Mouse (Mus musculus): ENCODE results near the gene Tmem163. TPM values are rescaled to one million over a fixed set of nuclear protein-coding genes. Genes with fewer than 3 reads are reported as not detected.

Tmem163 gene
- 0.59 and 0.62 TPM in 2 replicates for polyA plus RNA-seq (2014; fragmentation: Nextera tagmentation; extraction: Ambion mirVana)

- H3K9ac ChIP-seq (ENCODE audit: low read depth, low read length), result no peak within 1 kb of the TSS
- peaks cover 5% of the 10 kb centered on the region; the same call in 1 of the 2 replicates for H3K4me1 ChIP-seq (ENCODE audit: control insufficient read depth, insufficient read depth, low read length)
- no peaks in the 10 kb centered on the region for H3K36me3 ChIP-seq (ENCODE audit: control insufficient read depth, insufficient read depth, low read length)
- peak within 1 kb of the TSS; percentile 97; the same call in 1 of the 2 replicates for H3K4me2 ChIP-seq (replicated peaks; ENCODE audit: low read depth, low read length)
- H3K27me3 ChIP-seq (ENCODE audit: control insufficient read depth, insufficient read depth, low read length), result peaks cover 53% of the 10 kb centered on the region
- no peak within 1 kb of the TSS for H3K27ac ChIP-seq (ENCODE audit: low read depth, low read length)
- ATAC-seq (ENCODE audit: low FRiP score, low TSS enrichment), result no peak
- WGBS, result 17% methylated on average over 18 of the region's 18 CpGs
- H3K9me3 ChIP-seq (ENCODE audit: control insufficient read depth, low read length), result peaks cover 2% of the 10 kb centered on the region; the same call in 1 of the 2 replicates
- peak within 1 kb of the TSS; percentile 50; the same call in 1 of the 2 replicates for H3K4me3 ChIP-seq (ENCODE audit: low read length)
Measured at GRCm38 (mm10) chr1:127679498-127680133, at the start of gene Tmem163. TSS of gene Tmem163 (minus strand) at chr1:127679548.

- Histone ChIP-seq H3K4me3 (ENCODE audit: low read length) (no peak within 1 kb of the TSS), H3K4me2 (replicated peaks; ENCODE audit: low read depth, low read length) (no peak within 1 kb of the TSS), H3K9me3 (ENCODE audit: control insufficient read depth, low read length) (peaks cover 7% of the 10 kb centered on the region; the same call in 1 of the 2 replicates), H3K4me1 (ENCODE audit: control insufficient read depth, insufficient read depth, low read length) (no peaks in the 10 kb centered on the region), H3K27ac (ENCODE audit: low read depth, low read length) (no peak within 1 kb of the TSS), H3K36me3 (ENCODE audit: control insufficient read depth, insufficient read depth, low read length) (no peaks in the 10 kb centered on the region), H3K9ac (ENCODE audit: low read depth, low read length) (no peak within 1 kb of the TSS), H3K27me3 (ENCODE audit: control insufficient read depth, insufficient read depth, low read length) (no peaks in the 10 kb centered on the region)
- no peak for ATAC-seq (ENCODE audit: low FRiP score, low TSS enrichment)
- 87% methylated on average over 4 of the region's 4 CpGs for WGBS
Measured at GRCm38 (mm10) chr1:127729096-127729495, 49.7 kb upstream of the Tmem163 start, which contains the start of gene Acmsd. TSS of gene Acmsd (plus strand) at chr1:127729413.

- no peaks in the 10 kb centered on the region for H3K4me1 ChIP-seq (ENCODE audit: control insufficient read depth, insufficient read depth, low read length)
- 37% methylated on average over 2 of the region's 2 CpGs for WGBS
Measured at GRCm38 (mm10) chr1:127723596-127723995, 44.2 kb upstream of the Tmem163 start.

GRCm38 (mm10) chr1:127718290-127718689 is 38.9 kb upstream of the Tmem163 start:
- Histone ChIP-seq H3K9ac (ENCODE audit: low read depth, low read length) (no peak overlapping the region), H3K36me3 (ENCODE audit: control insufficient read depth, insufficient read depth, low read length) (no peaks in the 10 kb centered on the region), H3K27me3 (ENCODE audit: control insufficient read depth, insufficient read depth, low read length) (no peaks in the 10 kb centered on the region), H3K27ac (ENCODE audit: low read depth, low read length) (no peak overlapping the region), H3K9me3 (ENCODE audit: control insufficient read depth, low read length) (no peaks in the 10 kb centered on the region), H3K4me3 (ENCODE audit: low read length) (no peak overlapping the region), H3K4me2 (replicated peaks; ENCODE audit: low read depth, low read length) (no peak overlapping the region), H3K4me1 (ENCODE audit: control insufficient read depth, insufficient read depth, low read length) (no peaks in the 10 kb centered on the region)
- 88% methylated on average over 1 of the region's 1 CpGs for WGBS
- no peak for ATAC-seq (ENCODE audit: low FRiP score, low TSS enrichment)

More at GRCm38 (mm10) chr1:127723596-127723995, 44.2 kb upstream of the Tmem163 start:
- Histone ChIP-seq H3K4me2 (replicated peaks; ENCODE audit: low read depth, low read length) (no peak overlapping the region), H3K4me3 (ENCODE audit: low read length) (no peak overlapping the region), H3K9ac (ENCODE audit: low read depth, low read length) (no peak overlapping the region), H3K27ac (ENCODE audit: low read depth, low read length) (no peak overlapping the region), H3K27me3 (ENCODE audit: control insufficient read depth, insufficient read depth, low read length) (no peaks in the 10 kb centered on the region), H3K36me3 (ENCODE audit: control insufficient read depth, insufficient read depth, low read length) (no peaks in the 10 kb centered on the region), H3K9me3 (ENCODE audit: control insufficient read depth, low read length) (peaks cover 3% of the 10 kb centered on the region; the same call in 1 of the 2 replicates)
- no peak for ATAC-seq (ENCODE audit: low FRiP score, low TSS enrichment)

GRCm38 (mm10) chr1:127716441-127716840 is 37.1 kb upstream of the Tmem163 start:
- Histone ChIP-seq H3K36me3 (ENCODE audit: control insufficient read depth, insufficient read depth, low read length) (no peaks in the 10 kb centered on the region), H3K9ac (ENCODE audit: low read depth, low read length) (no peak overlapping the region), H3K27ac (ENCODE audit: low read depth, low read length) (no peak overlapping the region), H3K4me3 (ENCODE audit: low read length) (no peak overlapping the region), H3K9me3 (ENCODE audit: control insufficient read depth, low read length) (no peaks in the 10 kb centered on the region), H3K4me2 (replicated peaks; ENCODE audit: low read depth, low read length) (no peak overlapping the region), H3K4me1 (ENCODE audit: control insufficient read depth, insufficient read depth, low read length) (no peaks in the 10 kb centered on the region), H3K27me3 (ENCODE audit: control insufficient read depth, insufficient read depth, low read length) (no peaks in the 10 kb centered on the region)
- 94% methylated on average over 8 of the region's 8 CpGs for WGBS
- no peak for ATAC-seq (ENCODE audit: low FRiP score, low TSS enrichment)

GRCm38 (mm10) chr1:127706269-127706668 is 26.9 kb upstream of the Tmem163 start:
- Histone ChIP-seq H3K9ac (ENCODE audit: low read depth, low read length) (no peak overlapping the region), H3K4me3 (ENCODE audit: low read length) (no peak overlapping the region), H3K4me2 (replicated peaks; ENCODE audit: low read depth, low read length) (no peak overlapping the region), H3K36me3 (ENCODE audit: control insufficient read depth, insufficient read depth, low read length) (no peaks in the 10 kb centered on the region), H3K9me3 (ENCODE audit: control insufficient read depth, low read length) (no peaks in the 10 kb centered on the region), H3K4me1 (ENCODE audit: control insufficient read depth, insufficient read depth, low read length) (no peaks in the 10 kb centered on the region), H3K27ac (ENCODE audit: low read depth, low read length) (no peak overlapping the region), H3K27me3 (ENCODE audit: control insufficient read depth, insufficient read depth, low read length) (no peaks in the 10 kb centered on the region)
- 87% methylated on average over 5 of the region's 5 CpGs for WGBS
- no peak for ATAC-seq (ENCODE audit: low FRiP score, low TSS enrichment)

GRCm38 (mm10) chr1:127702187-127702586 is 22.8 kb upstream of the Tmem163 start:
- no peak for ATAC-seq (ENCODE audit: low FRiP score, low TSS enrichment)
- no peaks in the 10 kb centered on the region for H3K27me3 ChIP-seq (ENCODE audit: control insufficient read depth, insufficient read depth, low read length)
- WGBS, result 94% methylated on average over 1 of the region's 1 CpGs
- H3K4me1 ChIP-seq (ENCODE audit: control insufficient read depth, insufficient read depth, low read length), result no peaks in the 10 kb centered on the region
- no peak overlapping the region for H3K9ac ChIP-seq (ENCODE audit: low read depth, low read length)
- H3K4me2 ChIP-seq (replicated peaks; ENCODE audit: low read depth, low read length), result no peak overlapping the region
- no peaks in the 10 kb centered on the region for H3K36me3 ChIP-seq (ENCODE audit: control insufficient read depth, insufficient read depth, low read length)
- no peak overlapping the region for H3K4me3 ChIP-seq (ENCODE audit: low read length)
- no peak overlapping the region for H3K27ac ChIP-seq (ENCODE audit: low read depth, low read length)
- H3K9me3 ChIP-seq (ENCODE audit: control insufficient read depth, low read length), result no peaks in the 10 kb centered on the region

GRCm38 (mm10) chr1:127696533-127696932 is 17.2 kb upstream of the Tmem163 start:
- Histone ChIP-seq H3K9ac (ENCODE audit: low read depth, low read length) (no peak overlapping the region), H3K36me3 (ENCODE audit: control insufficient read depth, insufficient read depth, low read length) (no peaks in the 10 kb centered on the region), H3K27ac (ENCODE audit: low read depth, low read length) (no peak overlapping the region), H3K4me1 (ENCODE audit: control insufficient read depth, insufficient read depth, low read length) (no peaks in the 10 kb centered on the region), H3K4me2 (replicated peaks; ENCODE audit: low read depth, low read length) (no peak overlapping the region), H3K9me3 (ENCODE audit: control insufficient read depth, low read length) (no peaks in the 10 kb centered on the region), H3K4me3 (ENCODE audit: low read length) (no peak overlapping the region), H3K27me3 (ENCODE audit: control insufficient read depth, insufficient read depth, low read length) (no peaks in the 10 kb centered on the region)
- WGBS, result 32% methylated on average over 2 of the region's 2 CpGs
- ATAC-seq (ENCODE audit: low FRiP score, low TSS enrichment), result no peak

Data from kidney, embryonic 14.5 days (tissue).